Mouse (Mus musculus): Measurements from ENCODE around the gene Hrh1. TPM values are rescaled to one million over a fixed set of nuclear protein-coding genes. Genes with fewer than 3 reads are reported as not detected.
"Not testable (repeated sequence)": the region's sequence is repeated elsewhere in the genome, so short reads cannot be mapped to it uniquely, and the experiment has no call there.

Hrh1 gene
- polyA plus RNA-seq, 1 experiment from 2014 or later = 1.5 TPM

- no peak overlapping the region for H3K4me2 ChIP-seq (ENCODE audit: low read length)
- no peaks in the 10 kb centered on the region for H3K9me3 ChIP-seq (replicated peaks; ENCODE audit: control insufficient read depth, low read length, poor library complexity, severe bottlenecking)
- H3K9ac ChIP-seq (ENCODE audit: low read depth, low read length) = no peak overlapping the region
- H3K36me3 ChIP-seq (ENCODE audit: control insufficient read depth, insufficient read depth, low read length) = no peaks in the 10 kb centered on the region
- no peaks in the 10 kb centered on the region for H3K4me1 ChIP-seq (ENCODE audit: control insufficient read depth, insufficient read depth, low read length)
- H3K27me3 ChIP-seq (ENCODE audit: control insufficient read depth, insufficient read depth, low read depth, low read length) = no peaks in the 10 kb centered on the region
- no peak overlapping the region for H3K27ac ChIP-seq (ENCODE audit: low read length)
- H3K4me3 ChIP-seq (ENCODE audit: low read depth, low read length) = no peak overlapping the region
- no peak for ATAC-seq
- WGBS = 92% methylated on average over 16 of the region's 16 CpGs
These were observed 82.1 kb downstream of the Hrh1 start for GRCm38 (mm10) chr6:114479644-114480410.

- Histone ChIP-seq H3K27me3 (ENCODE audit: control insufficient read depth, insufficient read depth, low read depth, low read length) (no peaks in the 10 kb centered on the region), H3K9ac (ENCODE audit: low read depth, low read length) (no peak overlapping the region), H3K4me2 (ENCODE audit: low read length) (no peak overlapping the region), H3K27ac (ENCODE audit: low read length) (no peak overlapping the region), H3K9me3 (replicated peaks; ENCODE audit: control insufficient read depth, low read length, poor library complexity, severe bottlenecking) (no peaks in the 10 kb centered on the region), H3K4me3 (ENCODE audit: low read depth, low read length) (no peak overlapping the region), H3K36me3 (ENCODE audit: control insufficient read depth, insufficient read depth, low read length) (no peaks in the 10 kb centered on the region), H3K4me1 (ENCODE audit: control insufficient read depth, insufficient read depth, low read length) (no peaks in the 10 kb centered on the region)
- no peak for ATAC-seq
- WGBS = 83% methylated on average over 3 of the region's 3 CpGs
These were observed 91.6 kb downstream of the Hrh1 start for GRCm38 (mm10) chr6:114489371-114489770.

GRCm38 (mm10) chr6:114492588-114492987 is 94.9 kb downstream of the Hrh1 start:
- H3K4me2 ChIP-seq (ENCODE audit: low read length); H3K27me3 ChIP-seq (ENCODE audit: control insufficient read depth, insufficient read depth, low read depth, low read length); H3K4me1 ChIP-seq (ENCODE audit: control insufficient read depth, insufficient read depth, low read length); H3K36me3 ChIP-seq (ENCODE audit: control insufficient read depth, insufficient read depth, low read length); H3K27ac ChIP-seq (ENCODE audit: low read length); H3K4me3 ChIP-seq (ENCODE audit: low read depth, low read length); ATAC-seq; H3K9me3 ChIP-seq (replicated peaks; ENCODE audit: control insufficient read depth, low read length, poor library complexity, severe bottlenecking); H3K9ac ChIP-seq (ENCODE audit: low read depth, low read length): not testable (repeated sequence)
- 55% methylated on average over 10 of the region's 10 CpGs for WGBS

DNA sequence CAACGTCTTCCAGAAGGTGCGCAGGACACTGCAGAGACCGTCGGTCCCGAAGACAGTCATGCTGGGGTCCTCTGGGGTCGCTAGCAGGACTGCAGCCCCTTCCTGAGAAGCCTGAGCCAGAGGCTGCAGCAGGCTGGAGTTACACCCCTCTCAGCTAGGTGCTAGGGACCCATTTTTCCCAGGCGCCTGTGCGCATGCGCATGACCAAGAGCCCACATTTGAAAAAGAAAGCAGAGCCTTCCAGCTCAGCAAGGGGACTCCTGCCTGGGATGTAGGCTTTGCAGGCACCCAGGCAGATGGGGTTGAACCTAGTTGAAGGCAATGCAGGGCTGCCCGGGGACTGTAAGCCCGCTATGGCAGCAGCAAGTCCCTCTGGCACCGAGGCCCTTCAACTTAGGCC is 97.3 kb downstream of the Hrh1 start:
- H3K4me1 ChIP-seq (ENCODE audit: control insufficient read depth, insufficient read depth, low read length); H3K4me3 ChIP-seq (ENCODE audit: low read depth, low read length); H3K27ac ChIP-seq (ENCODE audit: low read length); H3K4me2 ChIP-seq (ENCODE audit: low read length); H3K27me3 ChIP-seq (ENCODE audit: control insufficient read depth, insufficient read depth, low read depth, low read length); H3K36me3 ChIP-seq (ENCODE audit: control insufficient read depth, insufficient read depth, low read length); H3K9ac ChIP-seq (ENCODE audit: low read depth, low read length); H3K9me3 ChIP-seq (replicated peaks; ENCODE audit: control insufficient read depth, low read length, poor library complexity, severe bottlenecking); ATAC-seq: not testable (repeated sequence)
- 17% methylated on average over 10 of the region's 12 CpGs for WGBS

DNA sequence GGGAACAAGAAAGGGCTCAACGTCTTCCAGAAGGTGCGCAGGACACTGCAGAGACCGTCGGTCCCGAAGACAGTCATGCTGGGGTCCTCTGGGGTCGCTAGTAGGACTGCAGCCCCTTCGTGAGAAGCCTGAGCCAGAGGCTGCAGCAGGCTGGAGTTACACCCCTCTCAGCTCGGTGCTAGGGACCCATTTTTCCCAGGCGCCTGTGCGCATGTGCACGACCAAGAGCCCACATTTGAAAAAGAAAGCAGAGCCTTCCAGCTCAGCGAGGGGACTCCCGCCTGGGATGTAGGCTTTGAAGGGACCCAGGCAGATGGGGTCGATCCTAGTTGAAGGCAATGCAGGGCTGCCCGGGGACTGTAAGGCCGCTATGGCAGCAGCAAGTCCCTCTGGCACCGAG is 116.3 kb downstream of the Hrh1 start:
- not testable (repeated sequence) for H3K36me3 ChIP-seq (ENCODE audit: control insufficient read depth, insufficient read depth, low read length); H3K9me3 ChIP-seq (replicated peaks; ENCODE audit: control insufficient read depth, low read length, poor library complexity, severe bottlenecking); H3K4me2 ChIP-seq (ENCODE audit: low read length); H3K4me1 ChIP-seq (ENCODE audit: control insufficient read depth, insufficient read depth, low read length); H3K27me3 ChIP-seq (ENCODE audit: control insufficient read depth, insufficient read depth, low read depth, low read length); H3K4me3 ChIP-seq (ENCODE audit: low read depth, low read length); ATAC-seq; H3K27ac ChIP-seq (ENCODE audit: low read length); H3K9ac ChIP-seq (ENCODE audit: low read depth, low read length)
- 6% methylated on average over 16 of the region's 17 CpGs for WGBS

- not testable (repeated sequence) for H3K4me3 ChIP-seq (ENCODE audit: low read depth, low read length); H3K27ac ChIP-seq (ENCODE audit: low read length); H3K4me1 ChIP-seq (ENCODE audit: control insufficient read depth, insufficient read depth, low read length); ATAC-seq; H3K36me3 ChIP-seq (ENCODE audit: control insufficient read depth, insufficient read depth, low read length); H3K4me2 ChIP-seq (ENCODE audit: low read length); H3K9me3 ChIP-seq (replicated peaks; ENCODE audit: control insufficient read depth, low read length, poor library complexity, severe bottlenecking); H3K9ac ChIP-seq (ENCODE audit: low read depth, low read length); H3K27me3 ChIP-seq (ENCODE audit: control insufficient read depth, insufficient read depth, low read depth, low read length)
- WGBS = no CpG with 5 or more reads among the region's 12 CpGs
These were observed 131.0 kb downstream of the Hrh1 start for GRCm38 (mm10) chr6:114528709-114529108.

Other genes starting within 250 kb of the Hrh1 start
- 147 and 182 TPM in 2 replicates for gene Slc6a1, start 115.3 kb upstream of the Hrh1 start, polyA plus RNA-seq (2015; fragmentation: Nextera tagmentation; extraction: Ambion mirVana)
- 17.2 and 18.2 TPM in 2 replicates for gene Atg7, start 245.2 kb downstream of the Hrh1 start, polyA plus RNA-seq (2015; fragmentation: Nextera tagmentation; extraction: Ambion mirVana)

Measured in midbrain, embryonic 16.5 days (tissue).